Mouse (Mus musculus): Measurements from ENCODE around the gene Med12l. TPM values are rescaled to one million over a fixed set of nuclear protein-coding genes. Genes with fewer than 3 reads are reported as not detected.
A peak's percentile ranks its signal among the peaks of the same experiment; 100 is the strongest.

The Med12l gene
- polyA plus RNA-seq (2014; fragmentation: Nextera tagmentation; extraction: Ambion mirVana): 4.2 and 4.6 TPM in 2 replicates

DNA sequence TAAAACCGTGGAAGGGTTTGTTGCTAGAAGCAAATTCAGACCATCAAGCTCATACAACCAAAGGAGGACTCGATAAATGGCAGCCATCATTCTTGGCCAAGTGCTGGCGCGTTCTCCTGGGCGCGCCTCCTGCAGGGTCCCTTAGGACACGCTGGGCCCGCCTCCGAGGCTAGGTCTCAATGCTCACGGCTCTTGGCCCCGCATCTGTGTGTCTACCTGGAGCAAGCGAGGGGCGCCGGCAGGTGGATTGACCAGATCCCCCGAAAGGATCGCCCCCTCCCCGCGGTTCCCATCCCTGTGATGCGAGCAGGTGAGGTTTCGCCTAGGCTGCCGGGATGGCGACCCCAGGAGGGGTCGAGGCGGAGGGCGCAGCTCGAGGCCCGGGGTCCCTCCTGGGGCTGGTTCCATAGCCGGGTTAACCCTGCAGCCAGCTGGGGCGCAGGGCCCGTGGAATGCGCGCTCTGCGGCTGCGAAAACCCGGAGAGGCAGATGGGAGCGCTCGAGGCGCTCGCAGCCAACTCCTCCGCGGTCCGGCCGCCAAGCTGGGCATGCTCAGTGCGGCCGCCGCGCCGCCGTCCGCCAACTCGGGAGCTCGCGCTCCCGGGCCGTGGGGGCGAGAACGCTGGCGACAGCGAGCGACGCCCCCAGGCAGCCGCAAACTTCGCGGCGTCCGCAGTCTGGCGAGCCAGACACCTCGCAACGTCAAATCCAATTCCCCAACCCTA is at the start of gene Med12l:
Med12l (plus strand) TSS at position 555 of the 725 bp plus-strand sequence.
- H3K36me3 ChIP-seq (ENCODE audit: control insufficient read depth, insufficient read depth, low read length): no peaks in the 10 kb centered on the region
- H3K9ac ChIP-seq (ENCODE audit: low read length): peak within 1 kb of the TSS; percentile 83
- peaks cover 4 to 14% of the 10 kb centered on the region in 2 experiments; a peak in 3 of 4 replicates for H3K4me1 ChIP-seq (ENCODE audit: control insufficient read depth in 2 of 2, insufficient read depth in 2 of 2, low read length in 2 of 2)
- H3K27ac ChIP-seq (replicated peaks in 1 of 2; ENCODE audit: control insufficient read depth in 1 of 2, insufficient read depth in 1 of 2, low read depth in 2 of 2, low read length in 2 of 2): peak within 1 kb of the TSS; percentile 88 to 93
- peak; percentile 67 for ATAC-seq (ENCODE audit: insufficient number of reproducible peaks, insufficient read depth, low FRiP score, low read depth)
- under 1% methylated on average over 69 of the region's 69 CpGs for WGBS
- peak within 1 kb of the TSS; percentile 99 for H3K4me2 ChIP-seq (ENCODE audit: low read length)
- H3K9me3 ChIP-seq (ENCODE audit: control insufficient read depth, low read length): no peaks in the 10 kb centered on the region
- H3K27me3 ChIP-seq (ENCODE audit: control insufficient read depth, insufficient read depth, low read length): no peaks in the 10 kb centered on the region
- peak within 1 kb of the TSS; percentile 56 to 91 for H3K4me3 ChIP-seq (ENCODE audit: control insufficient read depth in 1 of 2, insufficient read depth in 1 of 2, low read depth in 1 of 2, low read length in 2 of 2)

DNA sequence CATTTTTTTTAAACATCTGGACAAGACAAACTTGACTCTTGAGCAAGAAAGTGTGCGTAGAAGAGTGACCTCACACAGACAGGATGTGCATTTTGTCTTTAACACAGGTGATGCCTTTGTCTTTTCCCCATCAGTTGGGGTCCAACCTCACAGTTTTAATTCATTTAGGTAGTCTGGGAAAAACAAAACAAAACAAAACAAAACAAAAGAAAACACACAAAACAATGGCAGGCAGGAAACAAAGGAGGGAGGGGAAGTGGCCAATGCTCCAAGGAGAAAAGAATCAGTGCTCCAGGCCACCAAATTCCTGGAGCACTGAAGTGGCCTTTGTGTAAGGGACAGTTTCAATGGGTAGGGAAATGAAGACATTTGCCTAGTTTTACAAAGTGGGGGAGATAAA is 44.5 kb upstream of the Med12l start:
- Histone ChIP-seq H3K4me2 (ENCODE audit: low read length) (no peak overlapping the region), H3K9me3 (ENCODE audit: control insufficient read depth, low read length) (no peaks in the 10 kb centered on the region), H3K36me3 (ENCODE audit: control insufficient read depth, insufficient read depth, low read length) (no peaks in the 10 kb centered on the region), H3K9ac (ENCODE audit: low read length) (no peak overlapping the region), H3K27me3 (ENCODE audit: control insufficient read depth, insufficient read depth, low read length) (no peaks in the 10 kb centered on the region), H3K4me1 (ENCODE audit: control insufficient read depth in 2 of 2, insufficient read depth in 2 of 2, low read length in 2 of 2) (no peaks in the 10 kb centered on the region), H3K27ac (replicated peaks in 1 of 2; ENCODE audit: control insufficient read depth in 1 of 2, insufficient read depth in 1 of 2, low read depth in 2 of 2, low read length in 2 of 2) (no peak overlapping the region), H3K4me3 (ENCODE audit: control insufficient read depth in 1 of 2, insufficient read depth in 1 of 2, low read depth in 1 of 2, low read length in 2 of 2) (no peak overlapping the region)
- ATAC-seq (ENCODE audit: insufficient number of reproducible peaks, insufficient read depth, low FRiP score, low read depth): no peak
- WGBS: 91% methylated on average over 1 of the region's 1 CpGs

DNA sequence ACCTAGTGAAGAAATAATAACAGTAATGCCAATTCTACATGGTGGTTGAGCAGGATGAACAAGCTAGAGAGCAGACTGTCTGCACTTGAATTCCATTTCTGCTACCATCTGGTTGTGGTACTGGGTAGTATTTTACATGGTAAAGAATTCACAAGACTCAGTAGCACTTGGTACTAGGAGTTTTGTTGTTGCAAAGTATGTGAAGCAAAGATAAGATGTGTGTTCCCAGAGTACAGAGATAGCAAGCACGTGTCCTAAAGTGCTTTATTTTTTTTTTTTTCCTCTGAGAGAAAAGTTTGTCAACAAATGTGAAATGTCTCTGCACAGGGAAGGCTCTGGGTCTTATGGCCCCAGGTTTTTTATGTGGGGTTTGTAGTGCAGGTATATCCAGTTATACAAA is 28.2 kb upstream of the Med12l start:
- H3K4me1 ChIP-seq (ENCODE audit: control insufficient read depth in 2 of 2, insufficient read depth in 2 of 2, low read length in 2 of 2): no peaks in the 10 kb centered on the region
- no peak for ATAC-seq (ENCODE audit: insufficient number of reproducible peaks, insufficient read depth, low FRiP score, low read depth)
- no peak overlapping the region for H3K4me2 ChIP-seq (ENCODE audit: low read length)
- no peaks in the 10 kb centered on the region for H3K27me3 ChIP-seq (ENCODE audit: control insufficient read depth, insufficient read depth, low read length)
- H3K9ac ChIP-seq (ENCODE audit: low read length): no peak overlapping the region
- no peak overlapping the region for H3K4me3 ChIP-seq (ENCODE audit: control insufficient read depth in 1 of 2, insufficient read depth in 1 of 2, low read depth in 1 of 2, low read length in 2 of 2)
- H3K27ac ChIP-seq (replicated peaks in 1 of 2; ENCODE audit: control insufficient read depth in 1 of 2, insufficient read depth in 1 of 2, low read depth in 2 of 2, low read length in 2 of 2): no peak overlapping the region
- no peaks in the 10 kb centered on the region for H3K9me3 ChIP-seq (ENCODE audit: control insufficient read depth, low read length)
- no peaks in the 10 kb centered on the region for H3K36me3 ChIP-seq (ENCODE audit: control insufficient read depth, insufficient read depth, low read length)
- WGBS: 7% methylated on average over 1 of the region's 1 CpGs

DNA sequence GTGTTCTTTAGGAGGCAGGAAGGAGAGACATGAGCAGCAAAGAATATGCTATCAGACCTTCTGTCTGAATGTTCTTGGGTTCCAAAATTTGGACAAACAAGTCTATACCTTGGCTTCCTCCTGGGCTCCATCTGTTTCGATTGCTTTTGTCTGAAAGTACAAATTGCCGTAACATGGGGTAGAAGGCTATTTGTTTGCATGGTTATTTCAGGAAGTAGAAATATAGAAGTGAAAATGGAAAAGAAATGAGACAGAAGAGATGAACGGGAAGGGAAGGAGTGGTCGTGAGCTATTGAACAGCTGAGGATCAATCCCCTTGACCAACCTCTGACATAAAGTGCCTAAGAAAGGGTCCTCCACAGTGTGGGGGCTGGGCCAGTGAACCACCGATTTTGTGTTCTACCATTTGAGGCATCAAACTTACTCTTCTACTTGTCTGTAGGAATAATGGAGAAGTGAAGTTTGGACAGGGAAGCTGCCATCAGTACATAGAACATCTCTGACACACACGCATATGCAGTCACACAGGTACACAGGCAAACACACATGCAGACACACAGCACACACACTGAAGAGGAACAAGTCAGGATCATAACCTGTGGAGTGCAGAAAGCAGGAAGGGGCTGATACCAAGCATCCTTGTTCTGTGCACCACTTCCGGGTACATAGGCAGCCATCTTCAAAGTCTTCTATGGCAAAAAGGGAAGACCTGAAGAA is 27.6 kb upstream of the Med12l start:
- Histone ChIP-seq H3K36me3 (ENCODE audit: control insufficient read depth, insufficient read depth, low read length) (no peaks in the 10 kb centered on the region), H3K9me3 (ENCODE audit: control insufficient read depth, low read length) (no peaks in the 10 kb centered on the region), H3K9ac (ENCODE audit: low read length) (no peak overlapping the region), H3K4me2 (ENCODE audit: low read length) (no peak overlapping the region), H3K4me3 (ENCODE audit: control insufficient read depth in 1 of 2, insufficient read depth in 1 of 2, low read depth in 1 of 2, low read length in 2 of 2) (no peak overlapping the region), H3K4me1 (ENCODE audit: control insufficient read depth in 2 of 2, insufficient read depth in 2 of 2, low read length in 2 of 2) (peaks cover 0 to 2% of the 10 kb centered on the region in 2 experiments; a peak in 2 of 4 replicates), H3K27ac (replicated peaks in 1 of 2; ENCODE audit: control insufficient read depth in 1 of 2, insufficient read depth in 1 of 2, low read depth in 2 of 2, low read length in 2 of 2) (no peak overlapping the region), H3K27me3 (ENCODE audit: control insufficient read depth, insufficient read depth, low read length) (no peaks in the 10 kb centered on the region)
- no peak for ATAC-seq (ENCODE audit: insufficient number of reproducible peaks, insufficient read depth, low FRiP score, low read depth)
- WGBS: 84% methylated on average over 7 of the region's 7 CpGs

DNA sequence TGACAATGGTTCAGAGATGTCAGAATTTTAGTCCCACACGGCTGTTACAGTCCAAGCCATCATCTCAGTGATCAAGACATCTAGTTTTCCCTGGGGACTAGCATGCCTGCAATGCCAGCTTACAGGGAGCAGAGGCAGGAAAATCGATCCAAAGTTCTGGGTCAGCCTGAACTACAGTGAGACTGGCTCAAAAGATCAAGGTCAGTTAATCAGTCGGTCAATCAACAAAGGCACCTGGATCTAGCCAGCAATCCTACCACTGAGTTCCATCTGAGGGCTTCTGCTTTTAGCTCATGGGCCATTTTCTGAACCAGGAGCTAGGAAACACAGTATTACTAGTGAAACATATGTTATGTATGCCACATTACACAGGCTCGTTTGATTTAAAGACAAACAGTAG is 25.0 kb upstream of the Med12l start:
- Histone ChIP-seq H3K9me3 (ENCODE audit: control insufficient read depth, low read length) (no peaks in the 10 kb centered on the region), H3K9ac (ENCODE audit: low read length) (no peak overlapping the region), H3K36me3 (ENCODE audit: control insufficient read depth, insufficient read depth, low read length) (no peaks in the 10 kb centered on the region), H3K27me3 (ENCODE audit: control insufficient read depth, insufficient read depth, low read length) (no peaks in the 10 kb centered on the region), H3K4me2 (ENCODE audit: low read length) (no peak overlapping the region), H3K4me1 (ENCODE audit: control insufficient read depth in 2 of 2, insufficient read depth in 2 of 2, low read length in 2 of 2) (peaks cover 0 to 2% of the 10 kb centered on the region in 2 experiments; a peak in 2 of 4 replicates), H3K27ac (replicated peaks in 1 of 2; ENCODE audit: control insufficient read depth in 1 of 2, insufficient read depth in 1 of 2, low read depth in 2 of 2, low read length in 2 of 2) (no peak overlapping the region), H3K4me3 (ENCODE audit: control insufficient read depth in 1 of 2, insufficient read depth in 1 of 2, low read depth in 1 of 2, low read length in 2 of 2) (no peak overlapping the region)
- 54% methylated on average over 4 of the region's 4 CpGs for WGBS
- ATAC-seq (ENCODE audit: insufficient number of reproducible peaks, insufficient read depth, low FRiP score, low read depth): no peak

DNA sequence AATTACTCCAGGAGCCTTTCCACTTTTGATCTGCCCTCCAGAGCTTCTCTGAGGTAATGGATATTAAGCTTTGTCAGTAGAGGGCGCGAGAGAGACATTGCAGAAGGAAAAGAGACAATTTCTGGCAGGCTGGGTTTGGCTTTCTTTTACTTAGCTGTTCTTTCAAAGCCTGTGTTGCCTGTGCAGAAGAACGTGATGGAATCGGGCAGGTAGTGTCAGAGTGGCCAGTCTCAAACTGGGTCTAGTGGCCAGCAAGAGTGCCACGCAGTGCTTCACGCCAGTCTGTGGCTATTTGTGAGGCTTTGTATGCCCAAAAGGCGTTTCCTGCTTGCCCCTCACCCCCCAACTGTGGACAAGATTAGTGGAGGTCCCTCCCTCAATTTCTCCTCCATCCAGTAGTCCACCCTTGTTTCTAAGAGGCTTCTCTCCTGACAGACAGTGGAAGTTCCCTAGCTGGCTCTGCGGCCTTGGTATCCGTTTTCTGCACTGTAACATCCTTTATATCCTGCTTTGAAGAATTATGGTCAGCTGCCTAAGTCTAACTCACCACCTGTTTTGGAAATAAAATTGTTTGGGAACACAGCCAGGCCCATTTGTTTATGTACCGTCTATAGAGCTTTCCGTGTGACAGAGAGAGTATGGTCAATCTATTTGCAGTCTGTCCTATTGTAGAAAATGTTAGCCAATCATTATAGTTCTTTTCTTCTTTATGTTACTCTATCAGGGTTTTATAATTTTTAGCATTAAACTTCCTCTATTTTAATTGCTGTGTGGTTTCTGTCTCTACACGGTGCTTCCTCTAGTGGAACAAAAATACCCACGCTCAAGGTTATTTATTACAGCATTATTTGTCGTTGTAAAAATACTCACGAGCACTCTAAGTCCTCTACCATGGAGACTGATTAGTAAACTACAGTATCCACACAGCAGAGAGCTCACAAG is 22.5 kb upstream of the Med12l start:
- H3K9ac ChIP-seq (ENCODE audit: low read length): peak overlapping the region; percentile 54; the same call in 1 of the 2 replicates
- H3K4me3 ChIP-seq (ENCODE audit: control insufficient read depth in 1 of 2, insufficient read depth in 1 of 2, low read depth in 1 of 2, low read length in 2 of 2): no peak overlapping the region
- WGBS: 44% methylated on average over 15 of the region's 15 CpGs

More for the DNA sequence above, 22.5 kb upstream of the Med12l start:
- Histone ChIP-seq H3K27ac (replicated peaks in 1 of 2; ENCODE audit: control insufficient read depth in 1 of 2, insufficient read depth in 1 of 2, low read depth in 2 of 2, low read length in 2 of 2) (no peak overlapping the region), H3K9me3 (ENCODE audit: control insufficient read depth, low read length) (no peaks in the 10 kb centered on the region), H3K4me1 (ENCODE audit: control insufficient read depth in 2 of 2, insufficient read depth in 2 of 2, low read length in 2 of 2) (peaks cover 0 to 2% of the 10 kb centered on the region in 2 experiments; a peak in 2 of 4 replicates), H3K4me2 (ENCODE audit: low read length) (peak overlapping the region; percentile 43; the same call in 1 of the 2 replicates), H3K36me3 (ENCODE audit: control insufficient read depth, insufficient read depth, low read length) (no peaks in the 10 kb centered on the region), H3K27me3 (ENCODE audit: control insufficient read depth, insufficient read depth, low read length) (no peaks in the 10 kb centered on the region)
- no peak for ATAC-seq (ENCODE audit: insufficient number of reproducible peaks, insufficient read depth, low FRiP score, low read depth)
